9 mouse cellular contexts compared by ENCODE assay signal in the genomic region with DNA sequence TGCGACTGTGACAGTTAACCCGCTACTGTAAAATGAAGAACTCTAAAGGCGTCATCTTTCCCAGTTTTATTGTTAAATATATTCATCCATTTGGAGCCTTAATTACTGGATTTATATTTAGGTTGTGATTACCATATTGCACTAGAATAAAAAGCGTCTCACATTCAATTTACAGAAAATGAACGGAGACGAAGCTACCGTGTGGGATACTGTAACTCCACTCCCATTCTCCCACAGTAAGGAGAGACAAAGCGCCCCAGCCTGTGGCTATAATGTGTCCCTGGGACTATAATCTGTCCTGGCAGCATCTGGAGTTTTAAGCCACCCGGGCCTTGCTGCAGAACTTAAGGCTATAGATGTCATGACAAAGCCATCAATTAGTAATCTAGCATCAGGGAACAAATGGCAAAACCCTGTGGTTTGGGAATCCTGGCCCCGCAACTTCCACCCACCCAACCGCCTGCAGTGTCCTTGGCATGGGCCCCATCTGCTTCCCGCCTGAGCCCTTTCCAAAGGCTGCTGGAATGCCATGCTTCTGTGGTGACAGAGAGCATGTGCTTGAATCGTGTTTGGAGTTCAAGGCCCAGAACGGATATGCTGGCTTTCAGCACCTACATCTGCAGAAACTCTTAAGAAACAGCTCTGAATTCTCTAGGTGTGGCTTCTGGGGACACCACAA.
A peak's percentile ranks its signal among the peaks of the same experiment; 100 is the strongest.
DNase-seq lines count a peak whose midpoint lies in the region; ATAC-seq lines count a peak whose summit lies in the region.
"Had no signal": no experiment of that assay in that cellular context is flagged by ENCODE, and none has a peak within 500 bp of the region (broad histone marks: within the 10 kb centered on the region; RNA-seq: fewer than 3 reads in every experiment).

No protein-coding gene starts in this region.

- H3K4me2 ChIP-seq in heart, embryonic 16.5 days (ENCODE audit: low read depth, low read length), result no peak overlapping the region
- H3K4me2 ChIP-seq: liver, embryonic 13.5 days had no signal

- no peaks in the 10 kb centered on the region for H3K9me3 ChIP-seq in heart, embryonic 16.5 days (replicated peaks; ENCODE audit: control insufficient read depth, low read length)
- H3K9me3 ChIP-seq: liver, embryonic 13.5 days had no signal

- no peak overlapping the region for H3K4me3 ChIP-seq in heart, embryonic 16.5 days (ENCODE audit: low read length)
- H3K4me3 ChIP-seq: liver, embryonic 13.5 days had no signal

- WGBS in heart, embryonic 16.5 days, result 68% methylated on average over 14 of the region's 14 CpGs

- H3K27ac ChIP-seq in heart, embryonic 16.5 days (ENCODE audit: low read length), result peak overlapping the region; percentile 38
- H3K27ac ChIP-seq: liver, embryonic 13.5 days had no signal

- H3K27me3 ChIP-seq in heart, embryonic 16.5 days (ENCODE audit: control insufficient read depth, insufficient read depth, low read length), result no peaks in the 10 kb centered on the region
- H3K27me3 ChIP-seq: liver, embryonic 13.5 days had no signal

- H3K4me1 ChIP-seq in heart, embryonic 16.5 days (ENCODE audit: control insufficient read depth, insufficient read depth, low read length), result peaks cover 57% of the 10 kb centered on the region

- no peak overlapping the region for H3K9ac ChIP-seq in heart, embryonic 16.5 days (ENCODE audit: low read length)
- H3K9ac ChIP-seq: liver, embryonic 13.5 days had no signal

- ATAC-seq in heart, embryonic 16.5 days (replicated peaks; ENCODE audit: extremely low read depth, insufficient read depth, low FRiP score), result no peak; the same call in 1 of the 2 replicates

- peak; percentile 67 to 79 for DNase-seq in cerebellum, postnatal 10 days
- no peak for DNase-seq in cerebellum, adult 11 months
- peak; percentile 27 for DNase-seq in ovary, postnatal 36 days (ENCODE audit: low spot score)
- no peak for DNase-seq in ovary, postnatal 10 days (ENCODE audit: low spot score)
- DNase-seq in lung, postnatal 10 days, result peak; percentile 66
- no peak for DNase-seq in urinary bladder, adult 2 months (ENCODE audit: low spot score)
- DNase-seq in spleen, postnatal 14 days (ENCODE audit: low spot score in 2 of 2), result no peak
- DNase-seq: liver, embryonic 13.5 days had no signal

- H3K36me3 ChIP-seq in heart, embryonic 16.5 days (ENCODE audit: control insufficient read depth, insufficient read depth), result no peaks in the 10 kb centered on the region
- H3K36me3 ChIP-seq: liver, embryonic 13.5 days had no signal

Comparison
In these comparisons a context has a peak if more than half of its experiments do, and no peak if none do; other contexts are left out.
1. DNase-seq: peak in cerebellum, postnatal 10 days (2 of 2), ovary, postnatal 36 days (single experiment) and lung, postnatal 10 days (single experiment); none in cerebellum, adult 11 months (single experiment), ovary, postnatal 10 days (single experiment), urinary bladder, adult 2 months (single experiment) and spleen, postnatal 14 days (0 of 2).